Mouse (Mus musculus): ENCODE data around the gene Smad3. TPM values are rescaled to one million over a fixed set of nuclear protein-coding genes. Genes with fewer than 3 reads are reported as not detected.
A peak's percentile ranks its signal among the peaks of the same experiment; 100 is the strongest.

The Smad3 gene
- polyA plus RNA-seq, 1 experiment from 2014 or later = 14.8 TPM

DNA sequence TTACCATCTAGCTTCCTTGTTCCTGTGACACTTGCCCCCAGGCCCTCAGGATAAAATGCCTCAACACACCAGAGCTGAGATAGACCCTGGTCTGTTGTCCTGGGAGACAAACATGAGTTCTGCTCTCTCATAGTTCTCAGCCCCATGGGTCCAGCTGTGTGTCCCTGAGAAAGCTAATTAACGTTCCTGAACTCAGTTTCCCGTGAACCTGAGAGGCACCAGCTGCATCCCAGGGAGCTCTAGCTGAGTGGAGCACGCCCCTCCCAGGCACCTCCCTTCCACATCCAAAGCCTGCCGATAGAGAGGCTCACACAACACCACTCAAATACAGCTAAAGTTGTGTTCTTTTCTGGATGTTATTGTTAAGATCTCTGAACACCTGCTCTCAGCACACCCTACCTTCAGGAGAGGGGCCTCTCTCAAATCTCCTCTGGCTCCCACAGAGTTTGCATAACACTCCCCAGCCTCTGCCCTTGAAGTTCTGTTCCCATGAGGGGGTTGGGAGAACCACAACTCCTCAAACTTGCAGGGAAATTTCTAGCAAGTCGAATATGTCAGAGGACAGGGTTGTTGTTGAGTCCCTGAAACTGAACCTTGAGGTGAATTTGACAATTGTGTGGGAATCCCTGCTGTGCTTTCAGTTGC is 28.4 kb upstream of the Smad3 start:
- peaks cover 45% of the 10 kb centered on the region for H3K4me1 ChIP-seq (replicated peaks)
- H3K4me3 ChIP-seq (replicated peaks) = no peak overlapping the region
- H3K4me2 ChIP-seq (replicated peaks) = no peak overlapping the region
- 18% methylated on average over 5 of the region's 5 CpGs for WGBS
- no peak overlapping the region for H3K9ac ChIP-seq
- no peak overlapping the region for H3K27ac ChIP-seq
- ATAC-seq = peak; percentile 26; the same call in 1 of the 2 replicates
- no peaks in the 10 kb centered on the region for H3K36me3 ChIP-seq
- no peaks in the 10 kb centered on the region for H3K9me3 ChIP-seq
- no peaks in the 10 kb centered on the region for H3K27me3 ChIP-seq (replicated peaks)

DNA sequence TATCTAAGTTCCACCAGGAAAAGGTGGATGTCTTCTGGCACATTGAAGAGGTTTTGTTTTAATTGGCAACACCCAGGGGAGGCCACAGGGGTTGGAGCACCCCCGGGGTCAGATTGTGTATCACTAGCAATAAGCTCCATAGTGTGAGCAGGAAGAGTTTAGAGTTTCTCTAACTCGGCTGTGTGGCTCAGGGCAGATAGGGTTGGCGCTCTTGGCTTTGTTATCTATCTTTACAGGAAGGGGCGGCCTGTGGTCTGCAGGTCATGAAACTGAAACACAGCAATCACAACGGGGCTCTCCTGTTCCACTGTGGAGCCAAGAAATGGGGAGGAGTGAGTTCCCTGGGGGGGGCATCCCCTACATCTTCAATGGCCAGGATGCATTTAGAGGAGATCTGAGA is 27.7 kb upstream of the Smad3 start:
- Histone ChIP-seq H3K9ac (no peak overlapping the region), H3K4me3 (replicated peaks) (no peak overlapping the region), H3K9me3 (no peaks in the 10 kb centered on the region), H3K27ac (no peak overlapping the region), H3K4me1 (replicated peaks) (peaks cover 49% of the 10 kb centered on the region), H3K4me2 (replicated peaks) (no peak overlapping the region), H3K36me3 (no peaks in the 10 kb centered on the region), H3K27me3 (replicated peaks) (no peaks in the 10 kb centered on the region)
- WGBS = 60% methylated on average over 5 of the region's 5 CpGs
- no peak for ATAC-seq

DNA sequence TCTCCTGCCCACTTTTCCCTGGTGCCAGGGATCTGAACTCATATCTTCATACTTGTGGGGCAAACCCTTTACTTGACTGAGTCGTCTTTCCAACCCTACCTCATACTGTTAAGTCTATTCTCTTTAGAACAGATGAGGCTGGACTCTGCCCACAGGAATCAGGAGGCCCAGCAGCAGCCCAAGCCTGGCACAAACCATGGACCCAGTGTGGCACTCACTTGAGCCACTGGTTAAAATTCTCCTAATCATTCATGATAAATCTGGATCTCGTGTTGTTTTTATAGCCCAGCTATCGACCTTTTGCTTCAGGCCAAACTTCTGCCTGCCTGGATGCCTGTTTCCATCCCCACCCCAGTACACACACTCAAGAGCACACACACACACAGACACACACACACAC is 26.8 kb upstream of the Smad3 start:
- H3K27me3 ChIP-seq (replicated peaks) = no peaks in the 10 kb centered on the region

GRCm38 (mm10) chr9:63782744-63783143 is 24.9 kb upstream of the Smad3 start:
- H3K4me3 ChIP-seq (replicated peaks) = no peak overlapping the region
- H3K9ac ChIP-seq = no peak overlapping the region
- no peak overlapping the region for H3K27ac ChIP-seq
- peak; percentile 66 for ATAC-seq
- no peaks in the 10 kb centered on the region for H3K9me3 ChIP-seq
- H3K36me3 ChIP-seq = no peaks in the 10 kb centered on the region
- no peaks in the 10 kb centered on the region for H3K27me3 ChIP-seq (replicated peaks)
- H3K4me1 ChIP-seq (replicated peaks) = peaks cover 52% of the 10 kb centered on the region
- H3K4me2 ChIP-seq (replicated peaks) = no peak overlapping the region
- 30% methylated on average over 4 of the region's 4 CpGs for WGBS

More for the DNA sequence above, 26.8 kb upstream of the Smad3 start:
- no peak overlapping the region for H3K4me3 ChIP-seq (replicated peaks)
- H3K36me3 ChIP-seq = no peaks in the 10 kb centered on the region
- no peak for ATAC-seq
- H3K9ac ChIP-seq = no peak overlapping the region
- H3K4me1 ChIP-seq (replicated peaks) = peaks cover 54% of the 10 kb centered on the region
- 57% methylated on average over 3 of the region's 3 CpGs for WGBS
- no peaks in the 10 kb centered on the region for H3K9me3 ChIP-seq
- no peak overlapping the region for H3K4me2 ChIP-seq (replicated peaks)
- H3K27ac ChIP-seq = no peak overlapping the region

GRCm38 (mm10) chr9:63781714-63782464 is 24.1 kb upstream of the Smad3 start:
- Histone ChIP-seq H3K4me3 (replicated peaks) (no peak overlapping the region), H3K9ac (no peak overlapping the region), H3K27me3 (replicated peaks) (no peaks in the 10 kb centered on the region), H3K36me3 (no peaks in the 10 kb centered on the region), H3K27ac (no peak overlapping the region), H3K4me1 (replicated peaks) (peaks cover 49% of the 10 kb centered on the region), H3K4me2 (replicated peaks) (no peak overlapping the region), H3K9me3 (no peaks in the 10 kb centered on the region)
- WGBS = 54% methylated on average over 7 of the region's 7 CpGs
- peak; percentile 50 for ATAC-seq

DNA sequence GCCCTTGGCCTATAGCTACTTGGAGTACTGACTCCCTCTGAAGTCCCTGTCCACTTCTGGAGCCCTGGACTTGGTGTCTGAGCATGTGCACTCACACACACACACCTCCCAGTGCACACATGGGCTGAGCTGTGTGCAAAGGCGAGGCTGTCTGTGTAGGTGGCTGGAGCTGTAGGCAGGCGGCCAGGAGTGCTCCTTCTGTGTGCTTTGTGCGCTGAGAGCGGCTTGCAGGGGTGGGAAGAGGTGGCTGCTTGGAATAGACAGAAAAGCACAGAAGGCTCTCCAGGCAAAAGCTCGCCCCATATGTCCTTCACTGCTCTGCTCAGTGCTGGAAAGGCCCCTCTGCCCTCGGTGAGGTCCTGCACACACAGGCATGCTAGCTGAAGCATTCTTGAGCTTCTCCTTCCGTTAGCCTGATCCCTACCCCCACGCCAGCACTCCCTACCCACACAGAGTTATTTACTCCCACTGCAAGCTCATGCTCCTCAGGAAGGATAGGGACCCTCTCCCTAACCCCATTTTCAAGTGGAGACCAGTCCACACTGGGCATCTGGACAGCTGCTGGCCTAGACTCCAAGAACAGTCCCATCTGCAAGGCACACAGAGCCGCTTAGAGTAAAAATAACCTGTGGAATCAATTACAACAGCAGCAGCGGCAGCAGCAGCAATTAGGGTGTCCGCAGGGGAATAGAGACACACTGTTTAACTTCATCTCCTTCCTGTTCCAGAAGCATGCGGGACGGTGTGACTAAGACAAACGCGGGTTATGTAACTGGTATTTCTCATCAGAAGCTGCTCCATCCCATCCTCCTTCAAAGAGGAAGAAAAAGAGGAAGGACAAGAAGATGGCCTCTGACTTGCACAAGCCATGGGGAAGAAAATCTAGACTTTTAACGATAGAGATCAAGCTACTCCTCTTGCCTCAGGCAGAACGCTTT is 22.4 kb upstream of the Smad3 start:
- 16% methylated on average over 17 of the region's 17 CpGs for WGBS
- peak; percentile 45 for ATAC-seq
- peak overlapping the region; percentile 61 for H3K27ac ChIP-seq
- no peaks in the 10 kb centered on the region for H3K36me3 ChIP-seq
- no peaks in the 10 kb centered on the region for H3K27me3 ChIP-seq (replicated peaks)
- no peak overlapping the region for H3K4me3 ChIP-seq (replicated peaks)
- peak overlapping the region; percentile 23; the same call in 1 of the 2 replicates for H3K9ac ChIP-seq
- H3K4me2 ChIP-seq (replicated peaks) = peak overlapping the region; percentile 26
- H3K9me3 ChIP-seq = no peaks in the 10 kb centered on the region
- H3K4me1 ChIP-seq (replicated peaks) = peaks cover 36% of the 10 kb centered on the region

GRCm38 (mm10) chr9:63776735-63777134 is 18.9 kb upstream of the Smad3 start:
- no peak for ATAC-seq
- no peaks in the 10 kb centered on the region for H3K27me3 ChIP-seq (replicated peaks)
- no peaks in the 10 kb centered on the region for H3K36me3 ChIP-seq
- no peak overlapping the region for H3K4me2 ChIP-seq (replicated peaks)
- H3K4me1 ChIP-seq (replicated peaks) = peaks cover 45% of the 10 kb centered on the region
- 76% methylated on average over 3 of the region's 3 CpGs for WGBS
- H3K27ac ChIP-seq = no peak overlapping the region
- H3K9me3 ChIP-seq = no peaks in the 10 kb centered on the region
- no peak overlapping the region for H3K4me3 ChIP-seq (replicated peaks)
- no peak overlapping the region for H3K9ac ChIP-seq

GRCm38 (mm10) chr9:63774854-63775483 is 17.2 kb upstream of the Smad3 start:
- H3K9ac ChIP-seq = no peak overlapping the region
- H3K27ac ChIP-seq = peak overlapping the region; percentile 81
- whole genome bisulfite sequencing = 29% methylated on average over 6 of the region's 6 CpGs
- peaks cover 34% of the 10 kb centered on the region for H3K4me1 ChIP-seq (replicated peaks)
- H3K9me3 ChIP-seq = no peaks in the 10 kb centered on the region
- H3K36me3 ChIP-seq = no peaks in the 10 kb centered on the region
- no peaks in the 10 kb centered on the region for H3K27me3 ChIP-seq (replicated peaks)
- H3K4me3 ChIP-seq (replicated peaks) = no peak overlapping the region
- peak overlapping the region; percentile 20; the same call in 1 of the 2 replicates for H3K4me2 ChIP-seq (replicated peaks)
- ATAC-seq = peak; percentile 92

GRCm38 (mm10) chr9:63772452-63772851 is 14.7 kb upstream of the Smad3 start:
- H3K27me3 ChIP-seq (replicated peaks) = no peaks in the 10 kb centered on the region
- H3K9me3 ChIP-seq = no peaks in the 10 kb centered on the region
- ATAC-seq = no peak
- peaks cover 27% of the 10 kb centered on the region for H3K4me1 ChIP-seq (replicated peaks)
- peak overlapping the region; percentile 54 for H3K27ac ChIP-seq
- no peak overlapping the region for H3K4me3 ChIP-seq (replicated peaks)
- H3K4me2 ChIP-seq (replicated peaks) = no peak overlapping the region
- no peaks in the 10 kb centered on the region for H3K36me3 ChIP-seq
- WGBS = 33% methylated on average over 10 of the region's 10 CpGs
- H3K9ac ChIP-seq = no peak overlapping the region

DNA sequence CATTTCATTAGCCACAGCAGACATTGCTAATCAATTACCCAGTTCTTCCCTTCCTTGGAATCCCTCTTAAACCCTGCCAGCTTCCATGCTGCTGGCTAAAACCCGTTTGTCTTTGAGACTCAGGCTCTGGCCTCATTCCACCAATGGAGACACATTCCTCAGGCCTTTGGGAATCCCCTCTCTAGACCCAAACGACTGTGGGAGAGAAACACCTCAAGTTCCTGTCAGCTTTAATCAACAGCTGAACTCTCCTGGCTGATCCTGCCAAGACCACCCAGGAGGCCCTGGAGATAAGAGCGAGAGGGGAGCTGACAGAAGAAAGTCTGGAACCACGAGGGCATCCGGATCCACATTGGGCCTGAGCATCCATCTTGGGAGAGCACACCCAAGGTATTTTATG is 13.9 kb upstream of the Smad3 start:
- ATAC-seq = no peak

DNA sequence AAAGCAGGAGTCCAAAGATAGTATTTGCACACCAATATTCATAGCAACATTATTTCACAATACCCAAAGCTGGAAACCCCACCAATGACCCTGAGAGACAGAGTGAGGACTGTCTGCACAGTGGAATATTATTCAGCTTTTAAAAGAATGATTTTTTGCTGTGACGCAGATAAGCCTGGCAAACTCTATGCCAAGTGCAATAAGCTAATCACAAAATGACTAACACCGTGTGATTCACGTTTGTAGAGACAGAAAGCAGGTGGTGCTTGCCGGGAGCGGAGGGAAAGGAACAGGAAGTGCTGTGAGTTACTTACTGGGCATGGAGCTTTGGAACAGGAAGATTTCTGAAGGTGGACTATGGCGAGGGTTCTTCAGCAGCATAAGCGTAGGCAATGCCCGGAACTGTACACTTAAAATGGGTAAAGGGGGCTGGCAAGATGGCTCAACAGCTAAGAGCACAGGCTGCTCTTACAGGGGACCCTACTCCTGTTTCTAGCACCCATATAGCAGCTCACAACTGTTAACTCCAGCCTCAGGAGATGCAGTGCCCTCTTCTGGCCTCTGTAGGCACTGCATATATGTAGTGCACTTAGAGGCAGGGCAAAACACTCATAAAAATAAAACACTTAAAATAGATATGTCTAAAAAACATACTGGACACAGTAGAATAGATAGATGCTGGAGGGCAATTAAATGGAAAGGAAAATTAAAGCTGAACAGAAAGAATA is 3.7 kb upstream of the Smad3 start:
- peaks cover 14% of the 10 kb centered on the region; the same call in 1 of the 2 replicates for H3K4me1 ChIP-seq (replicated peaks)
- peak overlapping the region; percentile 86 for H3K27ac ChIP-seq
- H3K4me3 ChIP-seq (replicated peaks) = no peak overlapping the region
- no peaks in the 10 kb centered on the region for H3K27me3 ChIP-seq (replicated peaks)
- no peak overlapping the region for H3K4me2 ChIP-seq (replicated peaks)
- H3K9ac ChIP-seq = no peak overlapping the region
- ATAC-seq = no peak
- 71% methylated on average over 8 of the region's 8 CpGs for WGBS
- no peaks in the 10 kb centered on the region for H3K9me3 ChIP-seq
- no peaks in the 10 kb centered on the region for H3K36me3 ChIP-seq

More for the DNA sequence above, 13.9 kb upstream of the Smad3 start:
- peak overlapping the region; percentile 54 for H3K27ac ChIP-seq
- H3K36me3 ChIP-seq = no peaks in the 10 kb centered on the region
- peaks cover 27% of the 10 kb centered on the region for H3K4me1 ChIP-seq (replicated peaks)
- no peak overlapping the region for H3K4me3 ChIP-seq (replicated peaks)
- WGBS = 41% methylated on average over 5 of the region's 5 CpGs
- H3K4me2 ChIP-seq (replicated peaks) = no peak overlapping the region
- H3K27me3 ChIP-seq (replicated peaks) = no peaks in the 10 kb centered on the region
- no peaks in the 10 kb centered on the region for H3K9me3 ChIP-seq
- no peak overlapping the region for H3K9ac ChIP-seq
